Mouse (Mus musculus) layer of hippocampus, adult 6 months (tissue): ENCODE data around the gene Col12a1. TPM values are rescaled to one million over a fixed set of nuclear protein-coding genes. Genes with fewer than 3 reads are reported as not detected.

ENCODE experiments used
- long read RNA-seq, 2 experiments: library from polyadenylated mRNA; unstranded; transcript quantifications; one replicate each; pipeline ENCODE4 v2.0.0; 2019 to 2020
- polyA plus RNA-seq: library from polyadenylated mRNA; unstranded; fragments of <200 nt; fragmentation: Nextera tagmentation; gene quantifications from 2 replicates; pipeline ENCODE4 v1.2.3, GENCODE M21; 2021

Gene Col12a1
- 0.60 and 1.4 TPM in 2 replicates for polyA plus RNA-seq
- long read RNA-seq, experiment 1, partial matches to known transcripts, result 0 of 2 reads
- long read RNA-seq, experiment 1, other reads (novel, unspliced or antisense), result 0 of 2 reads
- long read RNA-seq, experiment 2, partial matches to known transcripts, result 3 of 4 reads
- long read RNA-seq, experiment 2, other reads (novel, unspliced or antisense), result 1 of 4 reads

GRCm38 (mm10) chr9:79718481-79719370 lies at the start of gene Col12a1:
Gene Col12a1, minus strand, starts transcription at chr9:79718831.

DNA sequence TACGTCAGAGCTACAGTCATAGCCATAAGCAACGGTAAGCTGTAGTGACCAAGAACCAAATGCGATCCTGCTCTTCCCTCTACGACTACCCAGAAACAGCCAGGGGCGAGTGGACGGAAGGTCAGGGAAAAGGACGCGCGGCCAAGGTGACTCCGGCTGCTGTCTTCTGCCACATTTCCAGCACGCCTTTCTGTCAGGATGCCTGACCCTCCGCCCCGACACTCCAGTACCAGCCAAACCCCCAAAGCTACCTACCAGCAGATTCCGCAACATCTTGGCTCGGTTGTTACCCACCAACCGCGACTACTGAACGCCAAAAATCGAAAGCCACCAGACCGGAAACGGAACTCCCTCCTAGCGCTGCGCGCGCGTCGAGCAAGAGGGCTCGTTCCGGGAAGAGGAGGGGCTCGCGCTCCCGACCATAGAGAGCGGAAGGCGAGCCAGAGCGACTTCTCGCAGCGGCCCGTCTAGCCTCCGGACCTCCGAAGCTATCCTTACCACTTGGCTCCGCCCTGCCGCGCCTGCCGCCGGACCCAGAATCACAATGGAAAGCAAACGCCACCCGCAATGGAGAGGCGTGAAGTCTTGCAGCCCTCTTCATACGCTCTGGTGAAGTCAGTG lies 40.9 kb upstream of the Col12a1 start, which contains the start of gene Cox7a2:
Cox7a2 (minus strand) TSS at position 494 of the 621 bp plus-strand sequence.

Other genes starting within 250 kb of the Col12a1 start
- gene Cox7a2, start 41.0 kb upstream of the Col12a1 start, polyA plus RNA-seq, result 2,419 and 2,723 TPM in 2 replicates
- gene Tmem30a, start 74.7 kb upstream of the Col12a1 start, polyA plus RNA-seq, result 266 and 278 TPM in 2 replicates